Mouse (Mus musculus) stomach, embryonic 14.5 days (tissue): Measurements from ENCODE around the gene Pitpna. TPM values are rescaled to one million over a fixed set of nuclear protein-coding genes. Genes with fewer than 3 reads are reported as not detected.

ENCODE experiments used
- ATAC-seq: fragments of 200-750 bp; cut with Nextera tagmentation; 2 replicates; pipeline ENCODE4 v1.8.0; 2017; ENCODE audit warnings: low read depth, moderate TSS enrichment; ENCODE audit not compliant: insufficient number of reproducible peaks, insufficient read depth, low FRiP score
- H3K27ac ChIP-seq: fragments of 300-500 bp; sonication (generic); 2 replicates; pipeline ENCODE4 v1.5.1; 2014; ENCODE audit warnings: mild to moderate bottlenecking, low read length, moderate library complexity, mixed read lengths
- H3K27me3 ChIP-seq: fragments of 300-500 bp; sonication (generic); 2 replicates; pipeline ENCODE4 v1.6.1; 2014; ENCODE audit warnings: low read length, control low read depth, mixed read lengths; ENCODE audit not compliant: control insufficient read depth, insufficient read depth
- H3K36me3 ChIP-seq: fragments of 300-500 bp; sonication (generic); 2 replicates; pipeline ENCODE4 v1.6.1; 2014; ENCODE audit warnings: mild to moderate bottlenecking, control low read depth, low read length, moderate library complexity, mixed read lengths; ENCODE audit not compliant: control insufficient read depth, insufficient read depth
- H3K4me1 ChIP-seq: fragments of 300-500 bp; sonication (generic); 2 replicates; pipeline ENCODE4 v1.6.1; 2014; ENCODE audit warnings: low read length, control low read depth, mixed read lengths; ENCODE audit not compliant: control insufficient read depth, insufficient read depth
- H3K4me2 ChIP-seq: fragments of 300-500 bp; sonication (generic); replicated peaks from 2 replicates; pipeline ENCODE4 v1.6.1; 2014; ENCODE audit warnings: low read depth, low read length, control low read depth
- H3K4me3 ChIP-seq: fragments of 300-500 bp; sonication (generic); 2 replicates; pipeline ENCODE4 v1.5.1; 2014; ENCODE audit warnings: low read depth, low read length, control low read depth
- H3K9ac ChIP-seq: fragments of 300-500 bp; sonication (generic); replicated peaks from 2 replicates; pipeline ENCODE4 v1.6.1; 2014; ENCODE audit warnings: low read depth, mild to moderate bottlenecking, control low read depth, low read length, moderate library complexity, mixed read lengths
- H3K9me3 ChIP-seq: fragments of 300-500 bp; sonication (generic); 2 replicates; pipeline ENCODE4 v1.6.1; 2016; ENCODE audit warnings: low read depth, low read length, control low read depth; ENCODE audit not compliant: control insufficient read depth
- WGBS: fragments of 180-500 bp; shearing (Covaris S2); extraction: QIAGEN DNeasy Blood & Tissue Kit; methylation state at CpG from one replicate; pipeline ENCODE4 v1.1.7; 2014; 5-methylcytosine and 5-hydroxymethylcytosine counted together
- polyA plus RNA-seq: library from polyadenylated mRNA; unstranded; fragments of >200 nt; fragmentation: Nextera tagmentation; extraction: Ambion mirVana; gene quantifications from 2 replicates; pipeline ENCODE4 v1.2.1, GENCODE M21; 2014

Pitpna gene
- polyA plus RNA-seq, 1 experiment from 2014 or later, result 74.4 TPM

GRCm38 (mm10) chr11:75658996-75659750, 71.3 kb downstream of the Pitpna start:
- Histone ChIP-seq H3K4me2 (no peak overlapping the region), H3K27ac (no peak overlapping the region), H3K4me1 (peaks cover 18% of the 10 kb centered on the region; the same call in 1 of the 2 replicates), H3K9ac (no peak overlapping the region), H3K27me3 (no peaks in the 10 kb centered on the region), H3K4me3 (no peak overlapping the region), H3K36me3 (peaks cover 34% of the 10 kb centered on the region), H3K9me3 (no peaks in the 10 kb centered on the region)
- WGBS, result 81% methylated on average over 14 of the region's 14 CpGs
- no peak for ATAC-seq

DNA sequence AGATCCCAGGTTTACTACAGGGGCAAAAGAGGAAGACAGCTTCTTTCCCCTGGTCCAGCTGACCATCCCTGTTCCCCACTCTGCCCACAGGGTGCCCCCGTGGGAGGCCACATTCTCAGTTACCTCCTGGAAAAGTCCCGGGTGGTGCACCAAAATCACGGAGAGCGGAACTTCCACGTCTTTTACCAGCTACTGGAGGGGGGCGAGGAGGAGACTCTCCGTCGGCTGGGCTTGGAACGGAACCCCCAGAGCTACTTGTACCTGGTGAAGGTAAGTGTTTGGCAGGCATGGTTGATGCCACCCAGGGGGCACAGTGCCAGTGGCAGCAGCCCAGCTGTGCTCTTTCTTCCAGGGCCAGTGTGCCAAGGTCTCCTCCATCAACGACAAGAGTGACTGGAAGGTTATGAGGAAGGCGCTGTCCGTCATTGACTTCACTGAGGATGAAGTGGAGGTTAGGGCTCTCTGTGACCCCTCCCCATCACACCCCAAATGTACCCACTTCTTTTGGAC, 72.2 kb downstream of the Pitpna start:
- ATAC-seq, result no peak
- Histone ChIP-seq H3K27me3 (no peaks in the 10 kb centered on the region), H3K27ac (no peak overlapping the region), H3K9me3 (no peaks in the 10 kb centered on the region), H3K4me3 (no peak overlapping the region), H3K4me1 (peaks cover 11% of the 10 kb centered on the region; the same call in 1 of the 2 replicates), H3K36me3 (peaks cover 36% of the 10 kb centered on the region), H3K9ac (no peak overlapping the region), H3K4me2 (no peak overlapping the region)
- 93% methylated on average over 12 of the region's 12 CpGs for WGBS

- H3K27me3 ChIP-seq, result no peaks in the 10 kb centered on the region
- H3K36me3 ChIP-seq, result peaks cover 46% of the 10 kb centered on the region
- H3K4me2 ChIP-seq, result no peak overlapping the region
- H3K27ac ChIP-seq, result no peak overlapping the region
- WGBS, result 89% methylated on average over 21 of the region's 21 CpGs
- no peak overlapping the region for H3K9ac ChIP-seq
- no peaks in the 10 kb centered on the region for H3K9me3 ChIP-seq
- H3K4me3 ChIP-seq, result no peak overlapping the region
- ATAC-seq, result no peak
- peaks cover 6% of the 10 kb centered on the region; the same call in 1 of the 2 replicates for H3K4me1 ChIP-seq
These were observed 73.3 kb downstream of the Pitpna start for GRCm38 (mm10) chr11:75660941-75661800.

DNA sequence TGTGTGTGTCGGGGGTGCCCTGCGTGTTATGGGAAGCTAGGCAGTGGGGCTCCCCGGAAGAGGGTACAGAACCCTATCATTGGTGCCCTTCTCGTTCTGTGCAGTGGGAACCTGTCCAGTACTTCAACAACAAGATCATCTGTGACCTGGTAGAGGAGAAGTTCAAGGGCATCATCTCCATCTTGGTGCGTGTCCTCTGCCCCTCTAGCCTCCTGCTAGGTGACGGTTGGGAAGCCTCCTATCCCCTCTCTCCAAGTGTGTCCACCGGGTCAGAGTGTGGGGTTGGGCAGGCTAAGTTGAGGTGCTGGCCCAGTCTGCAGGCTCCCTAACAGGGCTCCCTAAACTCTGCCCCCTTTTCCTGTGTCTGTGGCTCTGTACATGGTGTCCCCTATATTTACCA, 74.2 kb downstream of the Pitpna start:
- H3K36me3 ChIP-seq, result peaks cover 56% of the 10 kb centered on the region
- no peak overlapping the region for H3K4me3 ChIP-seq
- no peak for ATAC-seq
- WGBS, result 94% methylated on average over 7 of the region's 7 CpGs
- no peak overlapping the region for H3K9ac ChIP-seq
- H3K27me3 ChIP-seq, result no peaks in the 10 kb centered on the region
- no peak overlapping the region for H3K27ac ChIP-seq
- H3K9me3 ChIP-seq, result no peaks in the 10 kb centered on the region
- no peaks in the 10 kb centered on the region for H3K4me1 ChIP-seq
- no peak overlapping the region for H3K4me2 ChIP-seq

- no peaks in the 10 kb centered on the region for H3K27me3 ChIP-seq
- ATAC-seq, result no peak
- peaks cover 73% of the 10 kb centered on the region for H3K36me3 ChIP-seq
These were observed 78.4 kb downstream of the Pitpna start for GRCm38 (mm10) chr11:75666296-75666695.

DNA sequence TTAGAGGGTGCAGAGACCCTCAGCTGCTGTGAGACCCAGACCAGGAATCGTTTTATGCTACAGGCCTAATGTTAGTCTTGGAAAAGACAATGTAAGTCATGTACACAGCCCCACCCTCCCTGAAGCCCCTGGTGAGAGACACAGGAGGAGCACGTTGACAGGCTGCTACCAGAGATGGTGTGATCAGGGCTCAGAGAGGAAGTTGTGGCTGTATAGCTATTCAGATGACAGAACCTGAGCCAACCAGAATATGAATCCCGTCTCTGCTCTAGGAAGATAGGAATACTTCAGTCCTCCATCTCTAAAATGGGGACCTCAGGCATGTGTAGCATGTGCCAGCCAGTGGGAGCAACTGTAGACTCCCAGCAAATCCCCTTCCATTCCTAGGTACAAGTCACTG, 80.7 kb downstream of the Pitpna start:
- Histone ChIP-seq H3K4me2 (no peak overlapping the region), H3K36me3 (peaks cover 76% of the 10 kb centered on the region), H3K4me1 (no peaks in the 10 kb centered on the region), H3K4me3 (no peak overlapping the region), H3K9me3 (no peaks in the 10 kb centered on the region), H3K9ac (no peak overlapping the region), H3K27me3 (no peaks in the 10 kb centered on the region), H3K27ac (no peak overlapping the region)
- 89% methylated on average over 3 of the region's 3 CpGs for WGBS
- no peak for ATAC-seq

More at GRCm38 (mm10) chr11:75666296-75666695, 78.4 kb downstream of the Pitpna start:
- WGBS, result 93% methylated on average over 6 of the region's 6 CpGs
- Histone ChIP-seq H3K4me2 (no peak overlapping the region), H3K4me1 (no peaks in the 10 kb centered on the region), H3K9ac (no peak overlapping the region), H3K27ac (no peak overlapping the region), H3K4me3 (no peak overlapping the region), H3K9me3 (no peaks in the 10 kb centered on the region)

GRCm38 (mm10) chr11:75669176-75669852, 81.4 kb downstream of the Pitpna start:
- H3K36me3 ChIP-seq, result peaks cover 79% of the 10 kb centered on the region

GRCm38 (mm10) chr11:75669853-75670200, 81.9 kb downstream of the Pitpna start:
- Histone ChIP-seq H3K27me3 (no peaks in the 10 kb centered on the region), H3K4me2 (no peak overlapping the region), H3K4me1 (no peaks in the 10 kb centered on the region), H3K9ac (no peak overlapping the region), H3K36me3 (peaks cover 79% of the 10 kb centered on the region), H3K27ac (no peak overlapping the region), H3K4me3 (no peak overlapping the region), H3K9me3 (no peaks in the 10 kb centered on the region)
- 86% methylated on average over 12 of the region's 12 CpGs for WGBS
- no peak for ATAC-seq

More at GRCm38 (mm10) chr11:75669176-75669852, 81.4 kb downstream of the Pitpna start:
- Histone ChIP-seq H3K27ac (no peak overlapping the region), H3K4me2 (no peak overlapping the region), H3K9me3 (no peaks in the 10 kb centered on the region), H3K27me3 (no peaks in the 10 kb centered on the region), H3K4me1 (no peaks in the 10 kb centered on the region), H3K9ac (no peak overlapping the region), H3K4me3 (no peak overlapping the region)
- WGBS, result 88% methylated on average over 11 of the region's 11 CpGs
- no peak for ATAC-seq
